Mouse (Mus musculus) adrenal gland, postnatal 36 days (tissue): Measurements from ENCODE around the gene Aox3. TPM values are rescaled to one million over a fixed set of nuclear protein-coding genes. Genes with fewer than 3 reads are reported as not detected.

Source experiments
- DNase-seq, 2 experiments: peaks; one replicate each; pipeline ENCODE4 v3.0.0; 2021; ENCODE audit warnings: mixed read lengths in 1 of 2
- total RNA-seq, 2 experiments: library from RNA; stranded (reverse); gene quantifications; 2 replicates each; pipeline ENCODE4 v1.2.3; 2021

Aox3 gene
- total RNA-seq, 2 experiments from 2014 or later, result 4.1 to 4.7 TPM

DNA sequence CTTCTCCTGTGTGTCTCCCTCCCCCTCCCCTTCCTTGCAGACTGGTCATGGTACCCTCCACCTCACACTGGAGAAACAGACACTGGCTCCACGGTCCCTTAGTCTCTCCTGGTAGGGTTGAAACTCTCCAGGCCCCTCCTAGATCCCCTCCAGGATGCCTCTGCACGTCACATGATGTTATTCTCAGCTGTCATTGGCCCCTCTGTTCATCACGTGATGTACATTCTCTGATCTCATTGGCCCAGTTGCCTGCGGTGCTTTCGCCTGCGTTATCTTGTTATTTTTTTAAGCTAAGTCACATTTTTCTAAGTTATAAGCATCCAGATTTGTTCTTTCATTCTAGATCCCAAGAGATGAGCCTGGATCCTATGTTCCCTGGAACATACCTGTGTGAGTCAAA lies 7.2 kb upstream of the Aox3 start:
- no peak for DNase-seq

DNA sequence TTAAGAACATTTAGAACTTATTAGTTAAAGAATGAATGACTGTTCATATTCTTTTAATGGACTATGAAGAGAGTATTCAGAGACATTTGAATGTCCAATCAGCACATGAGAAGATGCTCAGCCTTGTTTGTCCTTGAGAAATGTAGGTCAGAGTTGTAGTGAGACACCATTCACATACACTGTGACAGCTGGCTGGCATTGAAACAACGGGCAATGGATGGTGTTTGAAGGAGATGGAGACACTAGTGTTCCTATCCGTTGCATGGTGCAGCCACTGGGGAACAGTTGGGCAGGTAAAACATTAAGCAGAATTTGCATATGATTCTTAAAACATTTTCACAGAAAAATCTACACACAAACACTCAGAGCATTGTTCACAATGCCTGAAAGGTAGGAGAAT lies 5.9 kb upstream of the Aox3 start:
- peak; percentile 51 to 60 for DNase-seq

DNA sequence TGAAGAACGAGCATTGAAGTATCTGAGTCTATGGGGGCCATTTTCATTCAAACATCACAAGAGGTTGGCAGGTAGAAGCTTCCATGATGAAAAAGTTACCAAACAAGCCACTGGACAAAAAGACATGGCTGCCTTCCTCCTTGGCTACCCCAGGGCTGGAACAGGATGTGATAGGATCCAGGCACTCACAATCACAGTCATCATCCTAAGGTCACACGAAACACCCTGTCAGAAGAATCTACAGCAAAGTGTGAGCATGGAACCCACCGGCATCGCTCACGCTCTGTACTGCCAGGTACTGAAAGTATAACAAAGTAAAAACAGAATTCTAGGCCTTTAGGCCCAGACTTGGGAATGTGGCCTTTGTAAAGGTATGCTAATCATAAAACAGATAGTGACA lies 2.7 kb upstream of the Aox3 start:
- DNase-seq, result no peak

DNA sequence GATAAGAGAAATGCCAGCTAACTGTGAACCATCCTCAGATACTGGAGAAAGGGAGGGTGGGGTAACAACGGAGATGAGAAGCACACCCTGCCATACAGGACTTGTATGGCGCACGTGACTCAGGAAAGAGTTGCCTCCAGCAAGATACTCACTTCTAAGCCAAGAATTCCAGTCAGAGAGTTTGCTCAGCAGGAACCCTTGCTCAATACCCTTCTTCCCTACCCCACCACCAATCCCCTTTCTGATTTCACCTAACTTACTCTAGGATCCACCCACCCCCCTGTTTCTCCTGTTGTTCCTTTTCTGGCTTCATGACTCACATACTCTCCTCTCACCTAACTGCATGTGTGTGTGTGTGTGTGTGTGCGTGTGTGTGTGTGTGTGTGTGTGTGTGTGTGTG lies 1.6 kb upstream of the Aox3 start:
- no peak for DNase-seq

DNA sequence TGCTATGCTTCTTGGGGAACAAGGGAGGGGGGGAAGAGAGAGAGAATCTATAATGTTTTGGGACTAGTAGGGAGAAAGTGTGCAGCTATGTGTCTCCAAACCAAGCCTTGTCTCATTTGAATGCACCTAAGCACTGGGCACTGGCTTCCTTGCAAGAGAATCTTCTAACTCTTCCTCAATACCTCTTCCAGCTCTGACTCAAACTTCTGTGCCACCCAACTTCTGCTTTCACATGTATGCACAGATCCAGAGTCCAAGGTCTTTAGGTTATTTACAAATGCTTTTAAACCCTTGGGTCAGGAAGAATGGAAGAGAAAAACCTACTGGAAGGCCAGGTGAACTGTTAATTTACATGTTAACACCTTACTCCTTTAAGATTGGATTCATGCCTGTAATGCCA lies 511 bp downstream of the Aox3 start:
- no peak for DNase-seq

DNA sequence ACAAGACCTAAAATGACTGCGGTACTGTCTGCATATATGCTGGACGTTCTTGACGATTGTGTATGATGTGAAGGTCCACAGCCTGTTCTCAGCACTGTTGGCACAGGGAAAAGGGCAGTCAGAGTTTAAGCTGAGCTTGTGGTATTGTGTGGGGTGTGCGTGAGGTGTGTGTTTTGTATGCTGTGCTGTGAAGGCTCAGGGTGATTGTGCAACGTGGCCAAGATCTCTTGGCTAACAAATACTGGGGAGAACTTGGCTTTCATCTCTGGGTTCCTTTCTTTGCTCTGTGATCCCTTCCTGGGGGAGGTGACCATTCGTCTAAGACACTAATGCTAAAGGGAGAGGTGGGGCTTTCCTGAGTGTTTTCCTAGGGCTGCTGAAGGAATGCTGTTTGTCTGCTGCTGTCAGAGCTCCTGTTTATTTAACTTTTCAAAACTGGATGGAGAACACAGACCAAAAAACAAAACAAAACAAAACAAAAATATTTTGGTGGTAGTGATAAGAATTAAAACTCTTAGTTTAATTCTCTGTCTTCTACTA lies 1.2 kb downstream of the Aox3 start:
- no peak for DNase-seq

DNA sequence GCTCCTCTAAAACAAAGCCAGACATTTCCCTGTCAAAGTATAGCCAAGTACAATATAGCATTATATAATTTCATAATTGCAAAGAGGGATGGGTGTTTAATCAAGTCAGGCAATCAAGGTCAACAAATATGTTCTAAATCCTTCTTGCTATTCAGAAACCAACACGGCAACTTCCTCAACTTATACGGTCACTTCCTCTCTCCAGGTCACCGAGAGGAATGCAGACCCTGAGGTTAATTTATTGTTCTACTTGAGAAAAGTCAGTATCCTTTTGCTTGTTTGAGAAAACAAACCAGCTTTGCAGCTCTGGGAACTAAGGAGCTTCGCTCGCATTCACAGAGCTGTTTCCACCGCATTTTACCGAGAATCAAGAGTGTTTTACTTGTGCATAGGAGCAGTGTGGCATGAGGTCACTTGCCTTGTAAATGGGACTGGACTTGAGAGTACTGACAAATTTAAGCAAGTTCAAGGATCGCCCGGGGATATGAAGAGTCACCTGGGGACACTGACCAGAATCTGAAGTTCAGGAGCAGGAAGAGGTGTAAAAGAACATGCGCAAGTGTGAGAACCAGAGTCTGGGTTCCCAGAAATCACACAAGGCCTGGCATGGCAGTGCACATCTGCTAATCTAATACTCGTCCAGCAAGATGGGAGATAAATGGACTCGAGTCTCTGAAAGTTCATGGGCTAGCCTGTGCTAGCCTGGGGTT lies 1.9 kb downstream of the Aox3 start:
- no peak for DNase-seq

DNA sequence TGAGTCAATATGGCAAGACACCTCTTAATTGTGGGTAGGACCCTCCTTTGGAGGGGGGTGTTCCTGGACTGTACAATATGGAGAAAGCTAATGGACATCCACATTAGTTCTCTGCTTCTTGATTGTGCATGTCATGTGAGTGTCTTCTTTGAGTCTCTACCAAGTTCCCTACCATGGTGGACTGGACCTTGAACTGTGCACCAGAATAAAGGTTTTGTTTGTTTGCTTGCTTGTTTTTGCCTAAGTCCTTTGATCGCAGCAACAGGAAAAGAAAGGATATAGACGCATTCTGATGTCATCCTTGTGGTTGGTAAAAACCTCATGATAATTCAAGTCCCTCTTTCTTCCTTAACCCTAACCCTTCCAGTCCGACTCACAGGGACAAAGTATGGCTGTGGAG lies 5.3 kb downstream of the Aox3 start:
- DNase-seq, result no peak

DNA sequence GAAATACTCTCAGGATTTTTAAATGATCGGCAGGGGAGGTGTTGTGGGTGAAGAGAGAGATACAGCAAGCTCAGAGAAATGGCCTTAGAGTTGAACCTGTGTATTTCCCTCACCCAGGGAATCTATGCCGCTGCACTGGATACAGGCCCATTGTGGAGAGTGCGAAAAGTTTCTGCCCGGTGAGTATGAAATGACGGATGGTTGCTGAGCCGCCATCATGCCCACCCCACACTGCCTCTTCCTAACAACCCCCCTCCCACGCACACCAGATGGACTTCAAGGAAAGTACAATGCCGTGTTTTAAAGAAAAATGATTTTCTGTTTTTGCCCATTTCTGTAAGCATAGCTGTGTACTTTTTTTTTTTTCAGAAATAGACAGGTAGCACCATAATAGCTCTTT lies 12.0 kb downstream of the Aox3 start:
- DNase-seq, result no peak

DNA sequence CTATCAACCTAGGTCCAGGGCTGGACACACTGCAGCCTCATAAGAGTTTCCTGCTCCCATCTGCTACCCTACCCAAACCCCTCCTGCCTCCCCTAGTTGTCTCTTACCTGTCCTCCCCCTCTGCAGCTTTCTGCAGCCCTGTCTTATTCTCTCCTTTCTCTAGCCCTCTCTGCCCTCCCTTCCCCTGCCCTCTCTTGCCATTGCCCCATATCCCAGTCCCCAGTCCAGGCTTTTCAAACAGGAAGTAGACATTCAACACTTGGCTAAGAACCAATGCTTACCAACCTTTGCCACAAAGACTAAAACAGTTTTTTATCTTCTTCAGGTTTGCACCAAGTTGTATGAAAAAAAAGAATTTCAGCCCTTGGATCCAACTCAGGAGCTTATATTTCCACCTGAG lies 25.0 kb downstream of the Aox3 start:
- DNase-seq, result no peak

DNA sequence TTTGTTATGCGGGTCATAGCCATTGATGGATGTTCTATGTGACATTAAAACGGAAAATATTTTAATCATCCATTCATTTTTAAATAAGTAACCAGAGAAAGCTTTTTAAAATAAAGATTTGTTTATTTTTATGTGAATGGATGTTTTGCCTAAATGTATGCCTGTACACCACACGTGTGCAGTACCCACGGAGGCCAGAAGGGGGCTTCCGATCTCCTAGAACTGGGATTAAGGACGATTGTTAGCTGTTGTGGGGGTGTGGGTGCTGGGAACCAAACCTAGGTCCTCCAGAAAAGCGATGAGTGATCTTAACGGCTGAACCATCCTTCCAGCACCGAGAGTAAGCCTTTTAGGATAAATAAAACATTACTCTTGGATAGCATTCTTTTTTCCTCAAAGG lies 26.1 kb downstream of the Aox3 start:
- DNase-seq, result no peak

DNA sequence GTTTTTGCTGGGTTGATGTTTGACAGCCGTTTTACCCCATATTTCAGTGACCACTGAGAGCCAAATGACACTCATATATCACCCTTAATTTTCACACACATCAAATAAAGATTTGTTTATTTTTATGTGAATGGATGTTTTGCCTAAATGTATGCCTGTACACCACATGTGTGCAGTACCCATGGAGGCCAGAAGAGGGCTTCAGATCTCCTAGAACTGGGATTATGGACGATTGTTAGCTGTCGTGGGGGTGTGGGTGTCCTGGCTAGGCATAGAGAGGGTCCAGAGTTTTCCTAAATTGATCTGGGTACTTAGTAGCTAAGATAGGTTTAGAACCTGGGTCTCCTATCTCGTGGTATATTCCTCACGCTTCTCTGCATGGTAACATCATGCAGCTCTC lies 27.7 kb downstream of the Aox3 start:
- no peak for DNase-seq

DNA sequence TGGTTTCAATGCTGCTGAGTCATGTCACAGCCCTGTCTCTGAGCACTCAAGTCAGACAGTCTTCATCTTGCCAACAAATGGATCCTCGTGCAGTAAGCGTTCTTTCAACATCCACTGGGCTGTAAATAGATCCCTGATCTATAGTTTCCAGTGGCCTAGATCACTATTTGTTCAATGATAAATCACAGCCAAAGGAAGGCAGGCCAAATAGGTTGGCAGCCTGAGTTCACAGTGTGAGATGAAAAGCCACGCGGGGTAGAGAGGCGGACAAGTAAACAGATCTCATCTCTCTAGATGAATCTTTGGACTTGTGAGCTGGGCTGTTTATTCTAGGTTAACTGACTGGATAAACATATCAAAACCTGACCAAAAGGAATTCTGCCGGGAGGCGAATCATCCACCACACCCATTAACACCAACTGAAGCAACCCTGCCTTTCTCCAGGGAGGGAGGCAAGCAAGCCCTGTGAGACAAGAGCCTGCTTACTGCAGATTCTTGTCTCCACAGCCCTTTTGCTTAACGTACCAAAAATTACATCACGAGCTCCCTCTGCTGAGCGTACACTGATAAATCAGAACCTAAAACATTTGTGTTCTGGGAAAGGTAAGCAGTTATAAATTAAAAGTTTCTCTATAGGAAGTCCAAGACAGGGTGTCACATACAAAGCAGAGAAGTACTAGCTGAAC lies 31.6 kb downstream of the Aox3 start:
- DNase-seq, result peak; percentile 17 to 48

DNA sequence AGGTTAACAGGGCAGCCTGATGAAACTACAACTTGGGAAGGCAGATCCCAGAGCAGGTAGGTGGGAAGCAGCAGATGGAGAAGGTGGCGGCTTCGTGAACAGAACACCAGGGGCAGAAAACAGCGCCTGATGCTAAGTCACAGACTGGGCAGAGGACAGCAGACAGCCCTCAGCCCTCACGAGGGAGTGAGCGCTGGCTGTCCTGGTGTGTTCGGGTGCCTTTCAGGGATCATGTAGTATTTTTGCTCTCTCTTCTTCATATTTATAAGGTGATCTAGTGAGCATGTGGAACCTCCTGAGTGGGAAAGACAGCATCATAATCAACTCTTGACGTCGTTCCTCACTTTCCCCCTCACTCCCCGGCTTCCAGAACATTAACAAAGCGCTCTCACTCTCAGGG lies 33.1 kb downstream of the Aox3 start:
- DNase-seq, result no peak

DNA sequence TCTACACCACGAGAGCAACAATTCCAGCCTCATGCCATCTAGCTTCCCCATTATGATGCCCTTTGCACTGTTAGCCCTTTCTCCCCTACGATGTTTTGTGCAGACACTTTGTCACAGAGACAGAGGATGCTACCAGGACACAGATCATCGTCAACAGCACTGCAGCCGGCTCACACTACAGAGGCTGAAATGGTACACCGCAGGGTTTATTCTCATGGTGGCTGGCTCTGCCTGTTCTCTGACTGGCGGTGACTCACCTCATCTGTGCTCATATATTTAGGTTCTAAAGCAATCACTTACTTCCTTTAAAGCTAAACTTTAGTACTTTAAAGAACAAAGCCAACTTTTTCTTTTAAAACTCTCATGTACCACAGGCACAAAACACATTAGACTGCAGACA lies 34.8 kb downstream of the Aox3 start:
- DNase-seq, result no peak

DNA sequence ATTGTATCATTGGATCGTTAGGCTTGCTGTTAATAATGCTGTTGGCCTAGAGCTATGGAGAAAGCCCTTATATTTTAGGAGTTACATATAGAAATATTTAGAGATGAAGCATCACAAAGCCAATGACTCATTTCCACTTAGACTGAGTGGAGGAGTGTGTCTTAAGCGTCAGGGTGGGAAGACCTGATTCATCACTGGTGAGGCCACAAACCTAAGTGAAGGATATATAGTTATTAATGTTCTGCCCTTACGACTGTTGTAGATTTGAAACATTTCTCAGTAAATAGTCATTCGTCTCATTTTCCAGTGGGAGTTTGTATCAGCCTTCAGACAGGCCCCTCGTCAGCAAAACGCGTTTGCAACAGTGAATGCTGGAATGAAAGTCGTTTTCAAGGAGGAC lies 39.3 kb downstream of the Aox3 start:
- no peak for DNase-seq

DNA sequence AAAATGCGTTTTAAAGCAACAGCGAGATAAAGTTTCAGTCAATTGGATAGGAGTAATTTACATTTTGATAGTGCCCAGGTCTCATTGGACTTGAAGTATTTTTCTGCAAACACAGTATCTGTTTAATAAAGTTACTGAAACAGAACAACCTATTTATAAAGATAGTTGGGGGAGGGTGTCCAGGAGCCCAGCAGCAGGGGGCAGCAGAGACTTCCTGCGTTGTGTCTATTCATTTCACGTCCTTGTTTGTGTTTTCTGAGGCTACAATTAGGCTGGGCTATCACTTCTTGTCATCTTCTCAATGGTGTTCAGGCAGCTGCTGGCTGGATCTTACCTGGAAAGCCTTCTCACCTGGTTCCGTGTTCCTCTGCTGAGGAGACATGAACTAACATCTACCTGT lies 43.8 kb downstream of the Aox3 start:
- peak; percentile 61 to 74 for DNase-seq

DNA sequence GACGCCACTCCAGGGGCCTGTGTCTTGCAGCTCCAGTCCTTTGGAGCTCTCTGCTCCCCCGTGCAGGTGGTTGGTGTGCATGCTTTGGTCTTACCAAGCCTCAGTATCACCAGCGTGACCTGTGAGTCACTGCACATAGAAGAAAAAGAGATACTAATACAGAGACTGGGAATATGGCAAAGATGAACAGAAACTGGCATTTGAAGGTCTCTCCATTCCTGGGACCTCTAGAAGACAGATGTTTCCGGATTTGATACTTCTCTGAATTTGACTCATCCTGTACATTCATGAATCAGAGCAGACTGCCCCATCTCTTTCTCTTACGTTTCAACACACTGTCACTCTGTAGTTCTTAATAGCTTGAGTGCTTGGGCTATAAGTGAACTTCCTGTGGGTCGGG lies 57.0 kb downstream of the Aox3 start:
- DNase-seq, result no peak

DNA sequence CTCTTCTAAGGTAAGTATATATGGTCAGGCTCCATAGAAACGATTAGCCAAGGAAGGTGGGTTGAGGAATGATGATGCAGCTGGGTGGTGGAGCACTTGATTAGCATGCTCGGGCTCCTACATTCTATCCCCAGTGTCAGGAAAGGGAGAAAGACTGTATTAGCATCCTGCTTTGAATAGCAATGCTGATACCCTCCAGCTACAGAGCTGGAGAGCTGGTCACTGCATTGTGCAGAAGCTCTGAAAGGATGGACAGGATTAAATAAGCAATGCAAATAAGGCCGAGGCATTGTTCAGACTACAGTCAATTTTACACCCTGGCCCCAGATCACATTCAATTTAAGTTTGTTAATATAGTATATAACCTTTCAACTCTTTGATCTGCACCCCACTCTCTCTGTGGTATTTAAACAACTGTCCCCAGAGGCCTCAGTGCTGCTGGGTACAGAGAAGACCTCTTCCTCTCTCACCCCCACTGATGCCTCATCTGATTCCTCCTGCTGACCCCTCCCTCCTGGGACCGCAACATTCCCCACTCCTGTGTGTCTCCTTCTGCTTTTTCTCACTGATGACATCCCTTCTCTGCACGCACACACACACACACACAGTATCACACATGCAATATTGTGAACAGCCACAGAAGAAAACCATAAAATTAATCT lies 75.7 kb downstream of the Aox3 start:
- no peak for DNase-seq

DNA sequence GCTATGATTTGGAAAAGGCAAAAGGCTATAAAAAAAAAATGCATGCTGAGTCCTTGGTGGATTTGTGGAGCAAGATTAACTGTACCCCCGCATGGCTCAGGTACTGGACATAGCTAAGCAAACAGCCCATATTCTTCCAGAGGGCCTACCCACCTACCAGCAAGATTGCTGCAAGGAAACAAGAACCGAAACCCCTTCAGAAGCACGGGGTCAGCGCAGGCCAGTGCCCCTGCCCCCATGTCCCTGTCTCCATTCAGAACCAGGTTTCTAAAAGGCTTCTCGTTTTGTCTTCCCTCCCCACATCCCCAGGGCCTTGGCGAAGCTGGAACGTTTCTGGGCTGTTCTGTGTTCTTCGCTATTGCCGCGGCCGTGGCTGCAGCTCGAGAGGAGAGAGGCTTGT lies 81.4 kb downstream of the Aox3 start:
- no peak for DNase-seq

DNA sequence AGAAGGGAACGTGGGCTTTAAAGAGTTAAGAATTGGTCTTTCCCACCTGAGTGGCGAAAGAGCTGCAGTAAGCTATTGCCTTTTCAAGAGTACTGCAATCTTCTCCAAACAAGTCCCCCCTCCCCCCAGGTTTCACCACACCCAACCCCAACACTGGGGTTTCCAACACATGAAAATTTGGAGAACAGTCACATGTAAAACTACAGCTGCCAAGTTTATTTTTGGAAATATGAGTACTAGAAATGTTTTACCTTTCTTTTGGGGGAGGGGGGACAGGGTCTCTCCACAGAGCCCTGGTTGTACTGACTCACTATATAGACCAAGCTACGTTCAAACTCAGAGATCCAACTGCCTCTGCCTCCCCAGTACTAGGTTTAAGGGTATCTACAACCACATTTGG lies 82.1 kb downstream of the Aox3 start:
- DNase-seq, result no peak

DNA sequence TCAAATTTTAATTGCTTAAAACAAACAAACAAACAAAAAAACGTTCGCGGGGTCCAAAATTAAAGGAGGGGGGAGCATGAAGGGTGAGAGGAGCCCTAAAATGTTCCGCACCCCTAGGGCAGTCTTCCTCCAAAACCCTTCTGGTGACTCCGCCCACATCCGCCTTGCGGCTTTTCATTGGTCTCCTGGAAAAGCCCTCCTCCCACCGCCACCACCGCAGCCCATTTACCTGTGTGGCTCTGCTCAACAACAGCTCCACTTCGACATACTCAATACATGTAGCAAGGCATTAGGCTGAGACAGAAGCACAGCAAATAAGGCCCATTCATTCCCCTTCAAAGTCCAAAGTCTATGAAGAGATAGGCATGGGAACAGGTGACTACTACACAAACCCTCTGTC lies 82.6 kb downstream of the Aox3 start:
- DNase-seq, result no peak

DNA sequence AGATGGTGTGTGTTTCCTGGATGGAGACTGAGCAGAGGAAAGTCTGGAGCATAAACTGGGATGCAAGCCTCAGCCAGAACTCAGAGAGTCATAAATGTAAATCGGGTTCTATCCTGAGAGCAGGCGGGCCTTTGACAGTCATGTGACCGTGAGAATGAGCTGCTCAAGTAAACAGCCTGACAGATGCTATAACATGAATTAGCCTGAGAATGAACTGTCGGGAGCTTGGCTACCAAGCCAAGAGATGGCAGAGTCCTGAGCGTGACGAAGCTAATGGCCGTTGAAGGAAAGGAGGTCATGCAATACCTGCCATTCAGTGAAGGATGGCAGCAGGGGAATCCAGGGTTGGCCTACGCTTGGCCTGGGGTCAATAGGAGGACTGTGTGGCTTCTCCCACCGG lies 84.1 kb downstream of the Aox3 start:
- no peak for DNase-seq

DNA sequence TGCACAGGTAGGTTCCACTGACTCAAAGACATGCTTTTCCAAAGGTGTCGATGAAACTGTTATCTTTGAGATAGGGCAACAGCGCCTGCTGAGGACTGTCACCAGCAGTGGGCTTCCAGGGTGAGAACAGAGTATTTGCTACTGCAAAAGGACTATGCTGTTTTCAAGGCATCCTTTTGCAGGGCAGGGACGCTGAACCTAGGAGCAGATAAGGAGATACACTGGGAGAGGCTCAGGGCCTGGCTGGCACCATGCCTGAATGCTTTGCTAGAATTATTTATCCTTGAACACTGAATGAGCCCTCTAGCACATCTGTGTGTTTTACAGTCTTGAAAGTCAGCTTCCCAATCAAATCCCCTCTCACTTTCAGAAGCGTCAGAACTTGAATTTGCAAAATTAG lies 85.5 kb downstream of the Aox3 start:
- peak; percentile 30 to 51 for DNase-seq
